Mouse (Mus musculus) bone marrow, adult 2 months (tissue): ENCODE data around the gene Clcc1.

Source experiments
- CTCF ChIP-seq: fragments of 200-500 bp; IDR thresholded peaks from 2 replicates; pipeline ENCODE4 v1.5.1; 2011; ENCODE audit warnings: low read length, control low read depth; ENCODE audit not compliant: control insufficient read depth, insufficient read depth
- POLR2A ChIP-seq: fragments of 200-500 bp; IDR thresholded peaks from 2 replicates; pipeline ENCODE4 v1.6.1; 2011; ENCODE audit warnings: low read depth, mild to moderate bottlenecking, control low read depth, low read length, borderline replicate concordance; ENCODE audit not compliant: control insufficient read depth

DNA sequence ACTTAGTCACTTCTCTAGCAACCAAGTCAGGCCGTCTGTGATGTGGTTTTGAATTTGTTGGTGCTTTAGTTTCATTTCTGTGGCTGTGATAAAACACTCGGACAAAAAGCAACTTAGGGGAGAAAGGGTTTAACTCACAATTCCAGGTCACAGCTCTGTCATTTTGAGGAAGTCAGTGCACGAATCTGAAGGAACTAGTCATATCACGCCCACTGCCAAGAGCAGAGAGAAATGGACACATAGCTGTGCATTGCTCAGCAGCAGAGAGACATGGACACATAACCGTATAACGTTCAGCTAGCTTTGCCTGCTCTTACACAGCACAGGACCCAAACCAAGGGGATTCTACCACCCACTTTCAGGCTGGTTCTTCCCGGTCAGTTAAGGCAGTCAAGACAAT, 72.7 kb downstream of the Clcc1 start:
- no peak for TF ChIP-seq CTCF
- TF ChIP-seq POLR2A = no peak
